Comparison of ENCODE assay signal across 18 mouse cellular contexts in genomic region chr9:70506787-70507186, GRCm38 (mm10).
"Had no signal": no experiment of that assay in that cellular context is flagged by ENCODE, and none has a peak within 500 bp of the region (broad histone marks: within the 10 kb centered on the region; RNA-seq: fewer than 3 reads in every experiment).

No protein-coding gene starts in this region.

- H3K9ac ChIP-seq: liver, embryonic 13.5 days; midbrain, embryonic 12.5 days; midbrain, embryonic 15.5 days; neural tube, embryonic 12.5 days; neural tube, embryonic 15.5 days had no signal

- H3K4me3 ChIP-seq: layer of hippocampus, adult 2 months; left cerebral cortex, adult 2 months; liver, embryonic 13.5 days; midbrain, embryonic 12.5 days; midbrain, embryonic 15.5 days; neural tube, embryonic 12.5 days; neural tube, embryonic 15.5 days had no signal

- H3K9me3 ChIP-seq: liver, embryonic 13.5 days; midbrain, embryonic 12.5 days; midbrain, embryonic 15.5 days; neural tube, embryonic 12.5 days; neural tube, embryonic 15.5 days had no signal

- H3K27me3 ChIP-seq: liver, embryonic 13.5 days; midbrain, embryonic 12.5 days; midbrain, embryonic 15.5 days; neural tube, embryonic 12.5 days; neural tube, embryonic 15.5 days had no signal

- H3K27ac ChIP-seq: hindbrain, postnatal 0 days; layer of hippocampus, adult 2 months; left cerebral cortex, adult 2 months; liver, embryonic 13.5 days; macrophage; midbrain, embryonic 12.5 days; midbrain, embryonic 15.5 days; neural tube, embryonic 12.5 days; neural tube, embryonic 15.5 days; stomach, postnatal 0 days had no signal

- H3K36me3 ChIP-seq: liver, embryonic 13.5 days; midbrain, embryonic 12.5 days; midbrain, embryonic 15.5 days; neural tube, embryonic 12.5 days; neural tube, embryonic 15.5 days had no signal

- H3K4me2 ChIP-seq: liver, embryonic 13.5 days; midbrain, embryonic 12.5 days; midbrain, embryonic 15.5 days; neural tube, embryonic 12.5 days; neural tube, embryonic 15.5 days had no signal

- ATAC-seq: hindbrain, postnatal 0 days; inflammation-experienced regulatory T-cells, adult 6 months; intestine, embryonic 16.5 days; midbrain, embryonic 15.5 days had no signal

- DNase-seq: layer of hippocampus, adult 9-11 months; layer of hippocampus, postnatal 36 days; liver, embryonic 13.5 days; lung, adult 2 months; right cerebral cortex, adult 18-20 months; right cerebral cortex, postnatal 14 days; right cerebral cortex, postnatal 4 days had no signal
